In the genomic region with DNA sequence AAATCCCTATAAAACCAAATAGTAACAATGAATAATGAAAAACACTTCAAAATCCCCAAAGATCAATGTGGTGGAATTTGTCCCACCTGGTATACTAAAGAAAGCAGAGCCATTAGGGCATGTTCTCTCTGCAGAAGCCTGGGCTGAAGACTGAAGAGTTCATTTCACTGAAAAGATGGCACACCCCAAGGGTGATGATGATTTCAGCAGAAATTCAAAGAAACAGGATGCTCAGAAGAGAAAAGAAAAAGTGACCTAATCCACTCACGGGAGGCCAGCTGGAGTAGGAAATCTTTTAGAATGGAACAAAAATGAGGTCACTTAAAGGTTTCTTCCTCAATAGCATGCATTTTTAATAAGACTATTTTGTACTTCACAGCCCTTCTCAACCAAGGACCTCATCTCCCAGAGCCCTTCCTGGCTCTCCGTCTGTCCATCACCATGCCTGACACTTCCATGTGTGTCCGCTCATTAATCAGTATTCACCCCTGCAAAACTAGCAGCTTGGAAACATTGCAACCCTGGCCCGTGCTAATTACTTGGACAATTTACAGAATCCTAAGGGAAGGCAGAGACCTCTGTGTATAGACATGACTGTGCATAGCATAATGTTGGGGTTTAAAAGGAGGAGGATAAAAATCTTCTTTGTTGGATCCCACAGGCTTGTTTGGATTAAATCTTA, we compare ENCODE assay signal across 19 mouse cellular contexts.
A peak's percentile ranks its signal among the peaks of the same experiment; 100 is the strongest.
DNase-seq lines count a peak whose midpoint lies in the region; ATAC-seq and TF ChIP-seq lines count a peak whose summit lies in the region.
"Had no signal": no experiment of that assay in that cellular context is flagged by ENCODE, and none has a peak within 500 bp of the region (broad histone marks: within the 10 kb centered on the region; RNA-seq: fewer than 3 reads in every experiment).

No protein-coding gene starts in this region.

- no peaks in the 10 kb centered on the region for H3K36me3 ChIP-seq in embryonic facial prominence, embryonic 14.5 days (ENCODE audit: control insufficient read depth, insufficient read depth, low read length)
- no peaks in the 10 kb centered on the region for H3K36me3 ChIP-seq in embryonic facial prominence, embryonic 10.5 days (replicated peaks)
- H3K36me3 ChIP-seq in hindbrain, embryonic 16.5 days (ENCODE audit: control insufficient read depth, insufficient read depth, low read length) = no peaks in the 10 kb centered on the region
- H3K36me3 ChIP-seq in hindbrain, embryonic 14.5 days (replicated peaks; ENCODE audit: control insufficient read depth, insufficient read depth) = no peaks in the 10 kb centered on the region
- H3K36me3 ChIP-seq in forebrain, embryonic 14.5 days (ENCODE audit: control insufficient read depth, insufficient read depth, low read length) = no peaks in the 10 kb centered on the region
- H3K36me3 ChIP-seq in midbrain, postnatal 0 days (ENCODE audit: insufficient read depth, low read length) = no peaks in the 10 kb centered on the region
- H3K36me3 ChIP-seq: embryonic facial prominence, embryonic 12.5 days; heart, embryonic 15.5 days; liver, embryonic 13.5 days; lung, embryonic 15.5 days; neural tube, embryonic 15.5 days; stomach, embryonic 15.5 days had no signal

- H3K9ac ChIP-seq in embryonic facial prominence, embryonic 14.5 days (ENCODE audit: low read depth, low read length) = no peak overlapping the region
- no peak overlapping the region for H3K9ac ChIP-seq in hindbrain, embryonic 16.5 days (ENCODE audit: low read depth, low read length)
- H3K9ac ChIP-seq in hindbrain, embryonic 14.5 days = no peak overlapping the region
- no peak overlapping the region for H3K9ac ChIP-seq in forebrain, embryonic 14.5 days (ENCODE audit: low read length)
- H3K9ac ChIP-seq in midbrain, postnatal 0 days (replicated peaks; ENCODE audit: low read length, poor library complexity, severe bottlenecking) = no peak overlapping the region
- H3K9ac ChIP-seq: embryonic facial prominence, embryonic 12.5 days; heart, embryonic 15.5 days; liver, embryonic 13.5 days; lung, embryonic 15.5 days; neural tube, embryonic 15.5 days; stomach, embryonic 15.5 days had no signal

- H3K4me3 ChIP-seq in embryonic facial prominence, embryonic 14.5 days (ENCODE audit: low read depth, low read length) = no peak overlapping the region
- no peak overlapping the region for H3K4me3 ChIP-seq in embryonic facial prominence, embryonic 10.5 days
- no peak overlapping the region for H3K4me3 ChIP-seq in hindbrain, embryonic 16.5 days (ENCODE audit: low read length)
- no peak overlapping the region for H3K4me3 ChIP-seq in hindbrain, embryonic 14.5 days (replicated peaks; ENCODE audit: low read length)
- H3K4me3 ChIP-seq in forebrain, embryonic 14.5 days (ENCODE audit: low read depth, low read length) = no peak overlapping the region
- H3K4me3 ChIP-seq in midbrain, postnatal 0 days (ENCODE audit: low read depth, low read length) = no peak overlapping the region
- H3K4me3 ChIP-seq: embryonic facial prominence, embryonic 12.5 days; heart, embryonic 15.5 days; left cerebral cortex, adult 2 months; liver, embryonic 13.5 days; lung, embryonic 15.5 days; myocyte; neural tube, embryonic 15.5 days; stomach, embryonic 15.5 days had no signal

- no peaks in the 10 kb centered on the region for H3K4me1 ChIP-seq in embryonic facial prominence, embryonic 14.5 days (ENCODE audit: control insufficient read depth, insufficient read depth, low read length)
- peaks cover 6% of the 10 kb centered on the region; the same call in 1 of the 2 replicates for H3K4me1 ChIP-seq in embryonic facial prominence, embryonic 10.5 days
- no peaks in the 10 kb centered on the region for H3K4me1 ChIP-seq in hindbrain, embryonic 16.5 days (ENCODE audit: control insufficient read depth, insufficient read depth, low read depth, low read length)
- peaks cover 3% of the 10 kb centered on the region; the same call in 1 of the 2 replicates for H3K4me1 ChIP-seq in hindbrain, embryonic 14.5 days (replicated peaks; ENCODE audit: control insufficient read depth, insufficient read depth, low read length)
- H3K4me1 ChIP-seq in forebrain, embryonic 14.5 days (ENCODE audit: control insufficient read depth, insufficient read depth, low read length) = peaks cover 10% of the 10 kb centered on the region
- H3K4me1 ChIP-seq in midbrain, postnatal 0 days (ENCODE audit: insufficient read depth, low read length) = no peaks in the 10 kb centered on the region
- H3K4me1 ChIP-seq: embryonic facial prominence, embryonic 12.5 days; heart, embryonic 15.5 days; liver, embryonic 13.5 days; lung, embryonic 15.5 days; neural tube, embryonic 15.5 days; stomach, embryonic 15.5 days had no signal

- H3K9me3 ChIP-seq in embryonic facial prominence, embryonic 14.5 days (ENCODE audit: control insufficient read depth, low read length) = no peaks in the 10 kb centered on the region
- no peaks in the 10 kb centered on the region for H3K9me3 ChIP-seq in embryonic facial prominence, embryonic 10.5 days
- no peaks in the 10 kb centered on the region for H3K9me3 ChIP-seq in hindbrain, embryonic 16.5 days (ENCODE audit: control insufficient read depth, low read length)
- no peaks in the 10 kb centered on the region for H3K9me3 ChIP-seq in hindbrain, embryonic 14.5 days (ENCODE audit: control insufficient read depth, low read length)
- H3K9me3 ChIP-seq in forebrain, embryonic 14.5 days (replicated peaks; ENCODE audit: control insufficient read depth, low read length) = no peaks in the 10 kb centered on the region
- no peaks in the 10 kb centered on the region for H3K9me3 ChIP-seq in midbrain, postnatal 0 days (ENCODE audit: low read length)
- H3K9me3 ChIP-seq: embryonic facial prominence, embryonic 12.5 days; heart, embryonic 15.5 days; liver, embryonic 13.5 days; lung, embryonic 15.5 days; neural tube, embryonic 15.5 days; stomach, embryonic 15.5 days had no signal

- H3K27me3 ChIP-seq in embryonic facial prominence, embryonic 14.5 days (replicated peaks; ENCODE audit: control insufficient read depth, insufficient read depth, low read length) = no peaks in the 10 kb centered on the region
- H3K27me3 ChIP-seq in embryonic facial prominence, embryonic 10.5 days (replicated peaks; ENCODE audit: low read depth, poor library complexity, severe bottlenecking) = no peaks in the 10 kb centered on the region
- no peaks in the 10 kb centered on the region for H3K27me3 ChIP-seq in hindbrain, embryonic 16.5 days (replicated peaks; ENCODE audit: control insufficient read depth, insufficient read depth, low read length)
- H3K27me3 ChIP-seq in hindbrain, embryonic 14.5 days (ENCODE audit: control insufficient read depth, insufficient read depth, low read length) = no peaks in the 10 kb centered on the region
- no peaks in the 10 kb centered on the region for H3K27me3 ChIP-seq in forebrain, embryonic 14.5 days (replicated peaks; ENCODE audit: control insufficient read depth, insufficient read depth, low read length)
- no peaks in the 10 kb centered on the region for H3K27me3 ChIP-seq in midbrain, postnatal 0 days (ENCODE audit: insufficient read depth, low read length)
- H3K27me3 ChIP-seq: embryonic facial prominence, embryonic 12.5 days; heart, embryonic 15.5 days; liver, embryonic 13.5 days; lung, embryonic 15.5 days; neural tube, embryonic 15.5 days; stomach, embryonic 15.5 days had no signal

- TF ChIP-seq CTCF in midbrain, postnatal 0 days (IDR thresholded peaks at IDR 0.05) = no peak

- DNase-seq in embryonic facial prominence, embryonic 14.5 days (ENCODE audit: low spot score) = peak; percentile 11
- no peak for DNase-seq in embryonic facial prominence, embryonic 10.5 days (ENCODE audit: low spot score)
- DNase-seq in hindbrain, embryonic 14.5 days (ENCODE audit: low spot score) = no peak
- DNase-seq in forebrain, embryonic 14.5 days (ENCODE audit: low spot score) = peak; percentile 80
- peak; percentile 56 for DNase-seq in midbrain, postnatal 0 days (ENCODE audit: low spot score)
- no peak for DNase-seq in adrenal gland, postnatal 25 days
- DNase-seq: adrenal gland, adult 2 months; cerebellum, adult 11 months; liver, embryonic 13.5 days; thymus, adult 2 months had no signal

- H3K27ac ChIP-seq in embryonic facial prominence, embryonic 14.5 days (replicated peaks; ENCODE audit: low read depth, low read length) = no peak overlapping the region
- no peak overlapping the region for H3K27ac ChIP-seq in embryonic facial prominence, embryonic 10.5 days (replicated peaks)
- H3K27ac ChIP-seq in hindbrain, embryonic 16.5 days (ENCODE audit: low read depth, low read length) = no peak overlapping the region
- no peak overlapping the region for H3K27ac ChIP-seq in hindbrain, embryonic 14.5 days
- H3K27ac ChIP-seq in forebrain, embryonic 14.5 days (ENCODE audit: low read depth, low read length) = no peak overlapping the region
- no peak overlapping the region for H3K27ac ChIP-seq in midbrain, postnatal 0 days (ENCODE audit: low read depth, low read length)
- H3K27ac ChIP-seq: embryonic facial prominence, embryonic 12.5 days; heart, embryonic 15.5 days; left cerebral cortex, adult 2 months; liver, embryonic 13.5 days; lung, embryonic 15.5 days; neural tube, embryonic 15.5 days; stomach, embryonic 15.5 days had no signal

- no peak for ATAC-seq in embryonic facial prominence, embryonic 14.5 days (ENCODE audit: low read depth)
- ATAC-seq in hindbrain, embryonic 16.5 days = peak; percentile 52; the same call in 1 of the 2 replicates
- no peak for ATAC-seq in hindbrain, embryonic 14.5 days (ENCODE audit: low FRiP score)
- ATAC-seq in forebrain, embryonic 14.5 days = peak; percentile 89
- no peak for ATAC-seq in midbrain, postnatal 0 days (ENCODE audit: low FRiP score)
- ATAC-seq in megakaryocyte progenitor cell, adult 5-6 weeks (replicated peaks; ENCODE audit: poor library complexity) = no peak

- no peak overlapping the region for H3K4me2 ChIP-seq in embryonic facial prominence, embryonic 14.5 days (ENCODE audit: low read depth, low read length)
- H3K4me2 ChIP-seq in hindbrain, embryonic 16.5 days (ENCODE audit: low read length) = no peak overlapping the region
- H3K4me2 ChIP-seq in hindbrain, embryonic 14.5 days (replicated peaks) = no peak overlapping the region
- no peak overlapping the region for H3K4me2 ChIP-seq in forebrain, embryonic 14.5 days (ENCODE audit: low read length)
- H3K4me2 ChIP-seq in midbrain, postnatal 0 days (ENCODE audit: low read depth, low read length, poor library complexity, severe bottlenecking) = no peak overlapping the region
- H3K4me2 ChIP-seq: embryonic facial prominence, embryonic 12.5 days; heart, embryonic 15.5 days; liver, embryonic 13.5 days; lung, embryonic 15.5 days; neural tube, embryonic 15.5 days; stomach, embryonic 15.5 days had no signal

- 70% methylated on average over 4 of the region's 4 CpGs for WGBS in embryonic facial prominence, embryonic 14.5 days
- 81% methylated on average over 4 of the region's 4 CpGs for WGBS in embryonic facial prominence, embryonic 10.5 days
- 34% methylated on average over 4 of the region's 4 CpGs for WGBS in hindbrain, embryonic 16.5 days
- WGBS in hindbrain, embryonic 14.5 days = 51% methylated on average over 4 of the region's 4 CpGs
- 14% methylated on average over 4 of the region's 4 CpGs for WGBS in forebrain, embryonic 14.5 days
- WGBS in midbrain, postnatal 0 days = 34% methylated on average over 4 of the region's 4 CpGs

Comparison
In these comparisons a context has a peak if more than half of its experiments do, and no peak if none do; other contexts are left out.
1. ATAC-seq: peak in hindbrain, embryonic 16.5 days (single experiment) and forebrain, embryonic 14.5 days (single experiment); none in embryonic facial prominence, embryonic 14.5 days (single experiment), hindbrain, embryonic 14.5 days (single experiment), midbrain, postnatal 0 days (single experiment) and megakaryocyte progenitor cell, adult 5-6 weeks (single experiment).
2. DNase-seq: peak in embryonic facial prominence, embryonic 14.5 days (single experiment), forebrain, embryonic 14.5 days (single experiment) and midbrain, postnatal 0 days (single experiment); none in embryonic facial prominence, embryonic 10.5 days (single experiment), hindbrain, embryonic 14.5 days (single experiment) and adrenal gland, postnatal 25 days (single experiment).